Mouse (Mus musculus): ENCODE data around the gene Wscd1.
"Not testable (repeated sequence)": the region's sequence is repeated elsewhere in the genome, so short reads cannot be mapped to it uniquely, and the experiment has no call there.

Wscd1 gene

DNA sequence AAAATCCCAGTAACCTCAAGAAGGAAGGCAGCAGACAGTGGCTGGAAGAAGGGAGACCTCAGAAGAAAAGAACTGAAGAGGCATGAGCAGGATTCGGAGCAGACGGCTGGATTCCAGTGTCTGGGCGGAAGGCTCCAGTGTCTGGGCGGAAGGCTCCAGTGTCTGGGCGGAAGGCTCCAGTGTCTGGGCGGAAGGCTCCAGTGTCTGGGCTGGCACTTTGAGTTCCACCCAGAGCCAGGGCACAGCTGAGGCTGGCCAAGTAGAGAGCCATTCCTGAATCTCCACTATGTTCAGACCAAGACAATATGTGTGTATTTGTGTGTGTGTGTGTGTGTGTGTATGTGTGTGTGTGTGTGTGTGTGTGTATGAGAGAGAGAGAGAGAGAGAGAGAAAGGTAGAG lies 71.8 kb downstream of the Wscd1 start:
- DNase-seq (ENCODE audit: low spot score in 2 of 2) = not testable (repeated sequence)

DNA sequence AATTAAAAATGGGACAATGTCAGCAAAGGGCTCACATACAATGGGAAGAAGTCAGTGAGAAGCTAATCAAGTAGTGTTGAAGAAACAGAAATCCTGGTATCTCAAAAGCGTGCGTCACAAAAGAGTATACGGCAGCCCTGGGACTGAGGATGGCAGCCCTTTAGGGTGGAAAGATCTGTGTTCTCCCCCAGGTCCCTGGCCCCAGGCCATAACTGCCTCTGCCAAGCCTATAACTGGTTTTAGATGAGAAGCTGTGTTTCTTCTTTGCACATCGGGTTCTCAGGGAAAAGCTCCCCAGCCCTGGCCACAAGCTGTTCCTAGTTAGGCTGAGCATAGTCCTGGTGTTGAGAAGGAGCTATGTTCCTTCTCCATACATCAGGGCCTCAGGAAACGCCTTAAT lies 72.3 kb downstream of the Wscd1 start:
- DNase-seq (ENCODE audit: low spot score in 2 of 2) = no peak

GRCm38 (mm10) chr11:71824971-71825370 lies 75.3 kb downstream of the Wscd1 start:
- no peak for DNase-seq (ENCODE audit: low spot score in 2 of 2)

Measured in right cerebral cortex, adult 2 months (tissue).